Mouse (Mus musculus) spleen, adult 2 months (tissue): Measurements from ENCODE around the gene Tmem178. TPM values are rescaled to one million over a fixed set of nuclear protein-coding genes. Genes with fewer than 3 reads are reported as not detected.

ENCODE experiments used
- DNase-seq, 2 experiments: peaks; one replicate each; pipeline versions ENCODE4 v3.0.0 to v3.0.0-alpha.2; 2012 to 2021; ENCODE audit warnings: low spot score in 2 of 2, low read depth in 1 of 2
- H3K27ac ChIP-seq: fragments of 200-500 bp; 2 replicates; pipeline ENCODE4 v1.5.1; 2012; ENCODE audit warnings: low read length, inconsistent platforms; ENCODE audit not compliant: insufficient read depth
- H3K27me3 ChIP-seq: fragments of 200-500 bp; 2 replicates; pipeline ENCODE4 v1.6.1; 2012; ENCODE audit warnings: mild to moderate bottlenecking, moderate library complexity, low read length, inconsistent platforms; ENCODE audit not compliant: control insufficient read depth, insufficient read depth
- H3K36me3 ChIP-seq: fragments of 200-500 bp; 2 replicates; pipeline ENCODE4 v1.6.1; 2012; ENCODE audit warnings: mild to moderate bottlenecking, low read length, inconsistent platforms; ENCODE audit not compliant: control insufficient read depth, insufficient read depth
- H3K4me1 ChIP-seq: fragments of 200-500 bp; 2 replicates; pipeline ENCODE4 v1.6.1; 2011; ENCODE audit warnings: inconsistent platforms; ENCODE audit not compliant: control insufficient read depth, insufficient read depth, insufficient read length
- H3K4me3 ChIP-seq: fragments of 200-500 bp; 2 replicates; pipeline ENCODE4 v1.5.1; 2011; ENCODE audit warnings: mild to moderate bottlenecking, inconsistent platforms; ENCODE audit not compliant: insufficient read depth, insufficient read length; ENCODE audit errors: extremely low read depth
- POLR2A ChIP-seq: fragments of 200-500 bp; IDR thresholded peaks from 2 replicates; pipeline ENCODE4 v1.6.1; 2011; ENCODE audit warnings: low read depth, low read length, inconsistent platforms
- WGBS: fragments of 180-500 bp; shearing (Covaris S2); methylation state at CpG from one replicate; pipeline ENCODE4 v1.1.7; 2018; 5-methylcytosine and 5-hydroxymethylcytosine counted together
- polyA plus RNA-seq: library from polyadenylated mRNA; depleted of rRNA; stranded (reverse); fragments of >200 nt; gene quantifications from 2 replicates; pipeline ENCODE4 v1.2.3, GENCODE M21; 2012; rRNA removed

The Tmem178 gene
- polyA plus RNA-seq, 1 experiment, result 0.61 TPM

DNA sequence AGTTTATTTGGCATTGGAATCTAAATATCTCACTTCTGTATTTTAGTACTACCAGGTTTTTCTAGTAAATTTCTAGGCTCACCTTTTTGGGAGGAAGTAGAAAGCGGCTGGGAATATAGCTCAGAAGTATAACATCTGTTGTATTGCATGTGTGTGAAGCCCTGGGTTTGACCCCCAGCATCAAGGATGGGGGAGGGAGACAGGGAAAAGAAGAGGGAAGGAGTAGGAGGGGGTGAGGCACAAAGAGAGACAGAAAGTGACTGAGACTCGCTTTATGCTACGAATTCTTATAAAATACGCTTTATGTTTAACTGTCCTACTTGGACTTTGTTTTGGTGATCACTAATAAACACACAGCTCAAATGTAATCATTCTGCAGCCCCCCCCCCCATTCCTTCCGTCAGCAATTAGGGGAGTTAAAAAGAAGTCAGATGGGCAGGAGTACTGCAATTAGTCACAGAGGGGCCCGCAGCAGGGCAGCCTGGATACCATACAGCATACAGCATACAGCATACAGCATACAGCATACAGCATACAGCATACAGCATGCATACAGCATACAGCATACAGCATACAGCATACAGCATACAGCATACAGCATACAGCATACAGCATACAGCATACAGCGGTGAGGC is 103.6 kb downstream of the Tmem178 start:
- peaks cover 3% of the 10 kb centered on the region; the same call in 1 of the 2 replicates for H3K4me1 ChIP-seq
- no peaks in the 10 kb centered on the region for H3K27me3 ChIP-seq
- H3K27ac ChIP-seq, result no peak overlapping the region
- DNase-seq, result no peak
- peaks cover 10% of the 10 kb centered on the region for H3K36me3 ChIP-seq
- no peak overlapping the region for H3K4me3 ChIP-seq
- WGBS, result 92% methylated on average over 7 of the region's 7 CpGs
- TF ChIP-seq POLR2A, result no peak

Other genes with a start within 250 kb of the Tmem178 start
- gene Map4k3, start 216.1 kb upstream of the Tmem178 start, polyA plus RNA-seq, result 4.3 and 5.4 TPM in 2 replicates
- 1.2 and 1.4 TPM in 2 replicates for gene Thumpd2, start 120.5 kb downstream of the Tmem178 start, polyA plus RNA-seq